Mouse (Mus musculus): ENCODE data around the gene Iqcf4. TPM values are rescaled to one million over a fixed set of nuclear protein-coding genes. Genes with fewer than 3 reads are reported as not detected.

The Iqcf4 gene
- polyA plus RNA-seq (2015; fragmentation: Nextera tagmentation; extraction: Ambion mirVana) = not detected in 2 replicates

DNA sequence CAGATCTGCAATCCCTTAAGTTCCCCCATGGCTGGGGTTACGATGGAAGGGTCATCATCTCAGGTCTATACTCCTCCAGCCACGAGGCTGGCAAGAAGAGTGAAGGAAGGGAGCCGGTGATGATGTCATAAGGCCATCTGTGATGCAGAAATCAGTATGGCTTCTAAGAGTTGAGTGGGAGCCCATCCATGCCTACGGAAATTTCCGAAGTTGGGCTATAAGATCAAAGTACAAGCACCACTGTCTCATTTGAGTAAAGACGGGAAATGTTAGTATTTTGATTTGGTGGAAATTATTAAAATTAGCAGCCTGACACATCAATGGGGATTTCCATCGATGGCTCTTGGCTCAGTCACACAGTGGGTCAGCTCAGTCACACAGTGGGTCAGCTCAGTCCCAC, at the start of gene Iqcf4:
Gene Iqcf4 (minus strand): TSS at position 101 of the 400 bp plus-strand sequence.
- 79% methylated on average over 7 of the region's 7 CpGs for WGBS (ENCODE audit: insufficient replicate concordance)
- TF ChIP-seq EP300 (IDR thresholded peaks at IDR 0.05; ENCODE audit: low read depth) (no peak), CTCF (IDR thresholded peaks at IDR 0.05; ENCODE audit: low read depth) (no peak)

DNA sequence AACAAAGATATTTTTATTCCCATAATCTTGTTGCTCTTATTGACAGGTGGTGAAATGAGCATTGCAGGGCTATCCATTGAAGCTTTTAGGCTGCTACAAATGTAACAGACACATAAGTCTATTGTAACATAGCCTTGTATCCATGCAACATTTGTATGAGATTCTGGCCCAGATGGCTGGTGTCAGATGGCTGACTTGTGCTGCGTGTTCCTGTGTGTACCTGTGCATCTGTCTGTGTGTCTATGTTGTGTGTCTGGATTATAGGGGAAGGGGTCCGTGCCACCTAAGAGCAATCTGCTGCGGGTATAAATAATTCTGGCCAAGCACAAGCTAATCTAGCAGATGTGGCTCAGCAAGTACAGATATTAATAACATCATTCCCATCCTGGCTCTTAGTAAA, 46.7 kb upstream of the Iqcf4 start:
- DNase-seq = no peak
- Histone ChIP-seq H3K4me2 (ENCODE audit: low read depth, low read length) (no peak overlapping the region), H3K27ac (ENCODE audit: low read depth) (no peak overlapping the region), H3K27me3 (ENCODE audit: insufficient read depth, low read length) (no peaks in the 10 kb centered on the region), H3K9me3 (ENCODE audit: low read length) (no peaks in the 10 kb centered on the region), H3K4me1 (ENCODE audit: insufficient read depth) (no peaks in the 10 kb centered on the region), H3K4me3 (ENCODE audit: low read depth, low read length) (no peak overlapping the region), H3K36me3 (replicated peaks; ENCODE audit: insufficient read depth, low read length) (no peaks in the 10 kb centered on the region), H3K9ac (replicated peaks) (no peak overlapping the region)
- 78% methylated on average over 3 of the region's 3 CpGs for WGBS (ENCODE audit: insufficient replicate concordance)
- ATAC-seq = no peak
- TF ChIP-seq CTCF (IDR thresholded peaks at IDR 0.05; ENCODE audit: low read depth) (no peak), EP300 (IDR thresholded peaks at IDR 0.05; ENCODE audit: low read depth) (no peak)

More for the DNA sequence above, at the start of gene Iqcf4:
- ATAC-seq = no peak
- H3K36me3 ChIP-seq (replicated peaks; ENCODE audit: insufficient read depth, low read length) = no peaks in the 10 kb centered on the region
- H3K27ac ChIP-seq (ENCODE audit: low read depth) = no peak within 1 kb of the TSS
- DNase-seq = no peak
- H3K9me3 ChIP-seq (ENCODE audit: low read length) = no peaks in the 10 kb centered on the region
- H3K27me3 ChIP-seq (ENCODE audit: insufficient read depth, low read length) = no peaks in the 10 kb centered on the region
- H3K4me1 ChIP-seq (ENCODE audit: insufficient read depth) = 0 out of 2 replicates have a peak, but pooled peaks cover 4% of the 10 kb centered on the region
- H3K9ac ChIP-seq (replicated peaks) = no peak within 1 kb of the TSS
- H3K4me2 ChIP-seq (ENCODE audit: low read depth, low read length) = no peak within 1 kb of the TSS
- H3K4me3 ChIP-seq (ENCODE audit: low read depth, low read length) = no peak within 1 kb of the TSS

DNA sequence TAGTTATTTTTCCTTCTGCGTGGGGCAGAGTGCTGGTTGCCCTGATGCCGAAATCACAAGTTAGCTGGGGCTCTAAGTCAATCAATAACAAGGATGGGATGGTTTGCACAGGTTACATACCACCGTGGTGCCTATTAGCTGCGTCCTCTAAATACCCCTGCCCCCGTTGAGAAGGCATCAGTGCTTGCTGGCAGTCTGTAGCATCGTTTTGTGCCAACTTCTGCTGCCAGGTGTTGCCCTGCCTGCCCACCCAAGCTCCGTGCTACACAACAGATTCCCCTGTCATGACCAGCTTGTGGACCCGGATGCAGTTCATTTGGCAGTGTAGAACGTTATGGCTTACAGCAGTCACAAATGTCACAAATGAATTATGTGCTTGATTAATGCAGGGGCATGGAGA, 45.5 kb upstream of the Iqcf4 start:
- H3K9me3 ChIP-seq (ENCODE audit: low read length) = no peaks in the 10 kb centered on the region
- no peak for DNase-seq
- no peak for ATAC-seq
- no peak overlapping the region for H3K4me3 ChIP-seq (ENCODE audit: low read depth, low read length)
- no peaks in the 10 kb centered on the region for H3K36me3 ChIP-seq (replicated peaks; ENCODE audit: insufficient read depth, low read length)
- no peak overlapping the region for H3K27ac ChIP-seq (ENCODE audit: low read depth)
- H3K9ac ChIP-seq (replicated peaks) = no peak overlapping the region
- no peak overlapping the region for H3K4me2 ChIP-seq (ENCODE audit: low read depth, low read length)
- TF ChIP-seq CTCF (IDR thresholded peaks at IDR 0.05; ENCODE audit: low read depth) (no peak), EP300 (IDR thresholded peaks at IDR 0.05; ENCODE audit: low read depth) (no peak)
- no peaks in the 10 kb centered on the region for H3K27me3 ChIP-seq (ENCODE audit: insufficient read depth, low read length)
- 70% methylated on average over 9 of the region's 9 CpGs for WGBS (ENCODE audit: insufficient replicate concordance)
- H3K4me1 ChIP-seq (ENCODE audit: insufficient read depth) = no peaks in the 10 kb centered on the region

DNA sequence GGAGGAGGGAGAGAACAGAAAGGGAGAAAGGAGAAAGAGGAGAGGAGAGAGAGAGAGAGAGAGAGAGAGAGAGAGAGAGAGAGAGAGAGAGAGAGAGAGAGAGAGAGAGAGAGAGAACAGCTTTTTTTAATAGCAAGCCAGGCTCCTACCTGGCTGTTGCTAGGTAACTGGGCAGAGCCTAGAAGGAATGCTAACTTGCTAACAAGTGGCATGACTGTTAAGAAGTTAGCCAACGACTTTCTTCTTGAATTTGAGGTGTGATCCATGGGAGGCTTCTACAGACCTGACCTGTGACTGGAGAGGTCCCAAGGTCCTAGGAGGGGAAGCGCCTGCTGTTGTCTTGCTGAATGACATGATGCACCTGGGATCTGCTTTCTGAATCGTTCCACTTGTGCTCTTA, 43.8 kb upstream of the Iqcf4 start:
- Histone ChIP-seq H3K9ac (replicated peaks) (no peak overlapping the region), H3K27me3 (ENCODE audit: insufficient read depth, low read length) (no peaks in the 10 kb centered on the region), H3K4me3 (ENCODE audit: low read depth, low read length) (no peak overlapping the region), H3K4me2 (ENCODE audit: low read depth, low read length) (no peak overlapping the region), H3K27ac (ENCODE audit: low read depth) (no peak overlapping the region), H3K36me3 (replicated peaks; ENCODE audit: insufficient read depth, low read length) (no peaks in the 10 kb centered on the region), H3K9me3 (ENCODE audit: low read length) (no peaks in the 10 kb centered on the region), H3K4me1 (ENCODE audit: insufficient read depth) (no peaks in the 10 kb centered on the region)
- DNase-seq (no peak), ATAC-seq (no peak)
- TF ChIP-seq EP300 (IDR thresholded peaks at IDR 0.05; ENCODE audit: low read depth) (no peak), CTCF (IDR thresholded peaks at IDR 0.05; ENCODE audit: low read depth) (no peak)
- WGBS (ENCODE audit: insufficient replicate concordance) = 38% methylated on average over 3 of the region's 3 CpGs

DNA sequence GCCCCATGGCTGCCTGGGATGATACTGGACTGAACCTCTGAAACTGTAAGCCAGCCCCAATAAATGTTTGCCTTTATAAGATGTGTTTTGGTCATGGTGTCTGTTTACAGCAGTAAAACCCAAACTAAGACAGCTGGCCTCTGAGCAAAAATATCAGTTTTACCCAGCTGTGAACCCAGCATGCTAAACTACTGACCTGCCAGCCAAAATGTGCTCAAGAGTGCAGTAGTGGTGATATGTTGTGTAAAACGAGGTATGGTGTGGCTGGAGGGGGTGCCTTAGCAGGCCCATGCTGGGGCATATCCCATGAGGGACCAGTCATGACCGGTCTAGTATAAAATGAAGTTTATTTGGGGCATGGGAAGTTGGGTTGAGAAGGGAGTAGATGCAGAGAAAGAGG, 43.2 kb upstream of the Iqcf4 start:
- H3K27ac ChIP-seq (ENCODE audit: low read depth) = no peak overlapping the region
- no peaks in the 10 kb centered on the region for H3K9me3 ChIP-seq (ENCODE audit: low read length)
- ATAC-seq (no peak), DNase-seq (no peak)
- no peaks in the 10 kb centered on the region for H3K27me3 ChIP-seq (ENCODE audit: insufficient read depth, low read length)
- H3K4me3 ChIP-seq (ENCODE audit: low read depth, low read length) = no peak overlapping the region
- H3K36me3 ChIP-seq (replicated peaks; ENCODE audit: insufficient read depth, low read length) = no peaks in the 10 kb centered on the region
- H3K4me1 ChIP-seq (ENCODE audit: insufficient read depth) = no peaks in the 10 kb centered on the region
- 46% methylated on average over 2 of the region's 2 CpGs for WGBS (ENCODE audit: insufficient replicate concordance)
- H3K4me2 ChIP-seq (ENCODE audit: low read depth, low read length) = no peak overlapping the region
- H3K9ac ChIP-seq (replicated peaks) = no peak overlapping the region
- TF ChIP-seq EP300 (IDR thresholded peaks at IDR 0.05; ENCODE audit: low read depth) = no peak
- no peak for TF ChIP-seq CTCF (IDR thresholded peaks at IDR 0.05; ENCODE audit: low read depth)

DNA sequence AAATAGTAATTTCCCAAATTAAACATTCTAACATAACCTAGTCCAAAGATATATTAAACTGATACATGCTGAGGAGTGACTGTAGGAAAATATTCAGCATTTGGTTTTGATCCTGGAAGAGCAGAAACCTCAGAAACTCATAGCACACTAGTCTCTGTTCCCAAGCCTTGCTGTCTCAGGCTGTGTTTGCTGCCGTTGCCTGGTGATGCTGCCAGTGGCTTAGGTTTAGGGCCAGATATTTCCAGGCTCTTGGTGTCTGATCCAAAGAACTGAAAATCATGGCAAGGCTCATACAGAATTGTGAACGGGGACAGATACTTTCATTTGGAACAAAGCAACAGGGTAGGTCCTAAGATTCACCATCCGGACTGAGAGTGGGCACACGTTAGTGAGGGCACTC, 39.9 kb upstream of the Iqcf4 start:
- WGBS (ENCODE audit: insufficient replicate concordance) = 78% methylated on average over 4 of the region's 4 CpGs

DNA sequence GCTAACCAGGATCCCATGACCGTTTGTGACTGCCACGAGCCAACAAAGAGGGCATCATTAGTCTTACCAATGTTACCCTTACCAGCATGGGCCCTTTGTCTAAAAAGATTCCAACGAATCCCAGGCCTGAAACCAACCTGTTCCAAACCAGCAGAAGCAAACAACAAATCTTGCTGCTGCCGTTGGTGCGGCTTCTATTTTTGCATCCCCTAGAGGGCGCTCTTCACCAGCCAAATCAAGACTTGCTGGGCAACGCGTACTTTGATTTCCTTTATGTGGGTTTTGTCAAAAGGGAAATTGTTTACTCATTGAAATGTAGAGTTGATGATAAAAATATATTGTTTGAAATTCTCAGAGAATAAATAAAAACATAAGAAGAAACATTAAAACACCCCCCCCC, 29.8 kb upstream of the Iqcf4 start:
- Histone ChIP-seq H3K4me2 (ENCODE audit: low read depth, low read length) (no peak overlapping the region), H3K27me3 (ENCODE audit: insufficient read depth, low read length) (no peaks in the 10 kb centered on the region), H3K27ac (ENCODE audit: low read depth) (no peak overlapping the region), H3K4me3 (ENCODE audit: low read depth, low read length) (no peak overlapping the region), H3K9me3 (ENCODE audit: low read length) (no peaks in the 10 kb centered on the region), H3K4me1 (ENCODE audit: insufficient read depth) (no peaks in the 10 kb centered on the region), H3K36me3 (replicated peaks; ENCODE audit: insufficient read depth, low read length) (no peaks in the 10 kb centered on the region), H3K9ac (replicated peaks) (no peak overlapping the region)
- 26% methylated on average over 8 of the region's 8 CpGs for WGBS (ENCODE audit: insufficient replicate concordance)
- ATAC-seq (no peak), DNase-seq (peak; percentile 64)
- peak; percentile 81 for TF ChIP-seq CTCF (IDR thresholded peaks at IDR 0.05; ENCODE audit: low read depth)
- TF ChIP-seq EP300 (IDR thresholded peaks at IDR 0.05; ENCODE audit: low read depth) = no peak

More for the DNA sequence above, 39.9 kb upstream of the Iqcf4 start:
- no peaks in the 10 kb centered on the region for H3K36me3 ChIP-seq (replicated peaks; ENCODE audit: insufficient read depth, low read length)
- H3K4me1 ChIP-seq (ENCODE audit: insufficient read depth) = no peaks in the 10 kb centered on the region
- no peak overlapping the region for H3K27ac ChIP-seq (ENCODE audit: low read depth)
- DNase-seq = no peak
- ATAC-seq = no peak
- TF ChIP-seq CTCF (IDR thresholded peaks at IDR 0.05; ENCODE audit: low read depth) (no peak), EP300 (IDR thresholded peaks at IDR 0.05; ENCODE audit: low read depth) (no peak)
- no peaks in the 10 kb centered on the region for H3K27me3 ChIP-seq (ENCODE audit: insufficient read depth, low read length)
- H3K4me3 ChIP-seq (ENCODE audit: low read depth, low read length) = no peak overlapping the region
- H3K9ac ChIP-seq (replicated peaks) = no peak overlapping the region
- H3K9me3 ChIP-seq (ENCODE audit: low read length) = no peaks in the 10 kb centered on the region
- no peak overlapping the region for H3K4me2 ChIP-seq (ENCODE audit: low read depth, low read length)

Data from liver, postnatal 0 days (tissue).